Mouse (Mus musculus): ENCODE data around the gene Zfp872.
"Not testable (repeated sequence)": the region's sequence is repeated elsewhere in the genome, so short reads cannot be mapped to it uniquely, and the experiment has no call there.

Gene Zfp872

GRCm38 (mm10) chr9:22224536-22225503 lies 36.9 kb downstream of the Zfp872 start:
- no peaks in the 10 kb centered on the region for H3K36me3 ChIP-seq (ENCODE audit: control insufficient read depth, insufficient read depth, low read length, poor library complexity, severe bottlenecking)
- DNase-seq (ENCODE audit: low read depth, low spot score): peak; percentile 86
- H3K27me3 ChIP-seq (ENCODE audit: control insufficient read depth, insufficient read depth, low read length, poor library complexity, severe bottlenecking): no peaks in the 10 kb centered on the region

- peak; percentile 100 for DNase-seq (ENCODE audit: low read depth, low spot score)
- Histone ChIP-seq H3K36me3 (ENCODE audit: control insufficient read depth, insufficient read depth, low read length, poor library complexity, severe bottlenecking) (no peaks in the 10 kb centered on the region), H3K27me3 (ENCODE audit: control insufficient read depth, insufficient read depth, low read length, poor library complexity, severe bottlenecking) (no peaks in the 10 kb centered on the region)
These were observed 37.9 kb downstream of the Zfp872 start, which contains the start of gene Zfp809 for GRCm38 (mm10) chr9:22225581-22226388. Zfp809 (plus strand) TSS chr9:22225714.

- DNase-seq (ENCODE audit: low read depth, low spot score): peak; percentile 27
- not testable (repeated sequence) for H3K36me3 ChIP-seq (ENCODE audit: control insufficient read depth, insufficient read depth, low read length, poor library complexity, severe bottlenecking); H3K27me3 ChIP-seq (ENCODE audit: control insufficient read depth, insufficient read depth, low read length, poor library complexity, severe bottlenecking)
These were observed 38.4 kb downstream of the Zfp872 start for GRCm38 (mm10) chr9:22226389-22226673.

- no peak for DNase-seq (ENCODE audit: low read depth, low spot score)
These were observed 39.0 kb downstream of the Zfp872 start for GRCm38 (mm10) chr9:22226846-22227245.

GRCm38 (mm10) chr9:22229386-22230026 lies 41.6 kb downstream of the Zfp872 start:
- H3K36me3 ChIP-seq (ENCODE audit: control insufficient read depth, insufficient read depth, low read length, poor library complexity, severe bottlenecking): no peaks in the 10 kb centered on the region
- no peak for DNase-seq (ENCODE audit: low read depth, low spot score)
- no peaks in the 10 kb centered on the region for H3K27me3 ChIP-seq (ENCODE audit: control insufficient read depth, insufficient read depth, low read length, poor library complexity, severe bottlenecking)

More at GRCm38 (mm10) chr9:22226846-22227245, 39.0 kb downstream of the Zfp872 start:
- Histone ChIP-seq H3K27me3 (ENCODE audit: control insufficient read depth, insufficient read depth, low read length, poor library complexity, severe bottlenecking) (no peaks in the 10 kb centered on the region), H3K36me3 (ENCODE audit: control insufficient read depth, insufficient read depth, low read length, poor library complexity, severe bottlenecking) (no peaks in the 10 kb centered on the region)

- H3K27me3 ChIP-seq (ENCODE audit: control insufficient read depth, insufficient read depth, low read length, poor library complexity, severe bottlenecking): no peaks in the 10 kb centered on the region
- no peak for DNase-seq (ENCODE audit: low read depth, low spot score)
- H3K36me3 ChIP-seq (ENCODE audit: control insufficient read depth, insufficient read depth, low read length, poor library complexity, severe bottlenecking): no peaks in the 10 kb centered on the region
These were observed 42.2 kb downstream of the Zfp872 start for GRCm38 (mm10) chr9:22230061-22230460.

- peak; percentile 55 for DNase-seq (ENCODE audit: low read depth, low spot score)
These were observed 42.7 kb downstream of the Zfp872 start for GRCm38 (mm10) chr9:22230556-22230955.

GRCm38 (mm10) chr9:22240001-22240400 lies 52.1 kb downstream of the Zfp872 start:
- no peak for DNase-seq (ENCODE audit: low read depth, low spot score)
- H3K36me3 ChIP-seq (ENCODE audit: control insufficient read depth, insufficient read depth, low read length, poor library complexity, severe bottlenecking): peaks cover 18% of the 10 kb centered on the region
- H3K27me3 ChIP-seq (ENCODE audit: control insufficient read depth, insufficient read depth, low read length, poor library complexity, severe bottlenecking): no peaks in the 10 kb centered on the region

More at GRCm38 (mm10) chr9:22230556-22230955, 42.7 kb downstream of the Zfp872 start:
- H3K27me3 ChIP-seq (ENCODE audit: control insufficient read depth, insufficient read depth, low read length, poor library complexity, severe bottlenecking): no peaks in the 10 kb centered on the region
- H3K36me3 ChIP-seq (ENCODE audit: control insufficient read depth, insufficient read depth, low read length, poor library complexity, severe bottlenecking): no peaks in the 10 kb centered on the region

GRCm38 (mm10) chr9:22244242-22244641 lies 56.4 kb downstream of the Zfp872 start:
- Histone ChIP-seq H3K27me3 (ENCODE audit: control insufficient read depth, insufficient read depth, low read length, poor library complexity, severe bottlenecking) (no peaks in the 10 kb centered on the region), H3K36me3 (ENCODE audit: control insufficient read depth, insufficient read depth, low read length, poor library complexity, severe bottlenecking) (peaks cover 12% of the 10 kb centered on the region)
- no peak for DNase-seq (ENCODE audit: low read depth, low spot score)

All from splenic B cell, adult 2 months (primary cell).